Mouse (Mus musculus): ENCODE measurements around the gene Prss1. TPM values are rescaled to one million over a fixed set of nuclear protein-coding genes. Genes with fewer than 3 reads are reported as not detected.
"Not testable (repeated sequence)": the region's sequence is repeated elsewhere in the genome, so short reads cannot be mapped to it uniquely, and the experiment has no call there.

Prss1 gene
- not detected in 2 replicates for polyA plus RNA-seq (2016; fragmentation: Nextera tagmentation; extraction: Ambion mirVana)

GRCm38 (mm10) chr6:41458632-41459031 is at the start of gene Prss1:
Gene Prss1, plus strand, starts transcription at chr6:41458932.
- not testable (repeated sequence) for ATAC-seq (ENCODE audit: low FRiP score, low read depth); H3K27me3 ChIP-seq (replicated peaks); H3K4me2 ChIP-seq (replicated peaks); H3K36me3 ChIP-seq; H3K27ac ChIP-seq; H3K4me1 ChIP-seq; H3K9ac ChIP-seq; H3K9me3 ChIP-seq; H3K4me3 ChIP-seq

- not testable (repeated sequence) for ATAC-seq (ENCODE audit: low FRiP score, low read depth); H3K4me1 ChIP-seq; H3K9me3 ChIP-seq; H3K4me3 ChIP-seq; H3K4me2 ChIP-seq (replicated peaks); H3K36me3 ChIP-seq; H3K27me3 ChIP-seq (replicated peaks); H3K27ac ChIP-seq; H3K9ac ChIP-seq
- WGBS = 85% methylated on average over 2 of the region's 2 CpGs
Observed at GRCm38 (mm10) chr6:41442261-41442660, 16.5 kb upstream of the Prss1 start.

GRCm38 (mm10) chr6:41446045-41446444 is 12.7 kb upstream of the Prss1 start, which contains the start of gene Gm10334:
Gene Gm10334, minus strand, starts transcription at chr6:41446145.
- H3K27me3 ChIP-seq (replicated peaks); H3K9me3 ChIP-seq; ATAC-seq (ENCODE audit: low FRiP score, low read depth); H3K27ac ChIP-seq; H3K4me2 ChIP-seq (replicated peaks); H3K4me3 ChIP-seq; H3K9ac ChIP-seq; H3K36me3 ChIP-seq; H3K4me1 ChIP-seq: not testable (repeated sequence)

- Histone ChIP-seq H3K27me3 (replicated peaks) (no peaks in the 10 kb centered on the region), H3K27ac (no peak overlapping the region)
- WGBS = 87% methylated on average over 3 of the region's 3 CpGs
Observed at GRCm38 (mm10) chr6:41499374-41499773, 40.6 kb downstream of the Prss1 start.

GRCm38 (mm10) chr6:41504915-41505314 is 46.2 kb downstream of the Prss1 start:
- H3K9ac ChIP-seq = no peak overlapping the region
- WGBS = 90% methylated on average over 2 of the region's 2 CpGs

More at GRCm38 (mm10) chr6:41499374-41499773, 40.6 kb downstream of the Prss1 start:
- no peak overlapping the region for H3K4me3 ChIP-seq
- H3K36me3 ChIP-seq = no peaks in the 10 kb centered on the region
- ATAC-seq (ENCODE audit: low FRiP score, low read depth) = no peak
- H3K4me2 ChIP-seq (replicated peaks) = no peak overlapping the region
- H3K4me1 ChIP-seq = no peaks in the 10 kb centered on the region
- no peaks in the 10 kb centered on the region for H3K9me3 ChIP-seq
- H3K9ac ChIP-seq = no peak overlapping the region

GRCm38 (mm10) chr6:41505323-41505722 is 46.6 kb downstream of the Prss1 start:
- WGBS = 85% methylated on average over 6 of the region's 6 CpGs
- Histone ChIP-seq H3K9ac (no peak overlapping the region), H3K27ac (no peak overlapping the region), H3K27me3 (replicated peaks) (no peaks in the 10 kb centered on the region), H3K9me3 (no peaks in the 10 kb centered on the region), H3K4me3 (no peak overlapping the region), H3K4me2 (replicated peaks) (no peak overlapping the region), H3K36me3 (no peaks in the 10 kb centered on the region), H3K4me1 (no peaks in the 10 kb centered on the region)
- no peak for ATAC-seq (ENCODE audit: low FRiP score, low read depth)

More at GRCm38 (mm10) chr6:41504915-41505314, 46.2 kb downstream of the Prss1 start:
- no peak overlapping the region for H3K4me2 ChIP-seq (replicated peaks)
- no peak for ATAC-seq (ENCODE audit: low FRiP score, low read depth)
- no peaks in the 10 kb centered on the region for H3K27me3 ChIP-seq (replicated peaks)
- no peak overlapping the region for H3K4me3 ChIP-seq
- H3K27ac ChIP-seq = no peak overlapping the region
- no peaks in the 10 kb centered on the region for H3K36me3 ChIP-seq
- H3K4me1 ChIP-seq = no peaks in the 10 kb centered on the region
- no peaks in the 10 kb centered on the region for H3K9me3 ChIP-seq

Other genes starting within 250 kb of the Prss1 start
- gene Try4, start 156.7 kb upstream of the Prss1 start, polyA plus RNA-seq (2016; fragmentation: Nextera tagmentation; extraction: Ambion mirVana) = not detected in 2 replicates
- 0.96 TPM in 1 of 2 replicates, not detected in the other for gene Try5, start 142.1 kb upstream of the Prss1 start, polyA plus RNA-seq (2016; fragmentation: Nextera tagmentation; extraction: Ambion mirVana)
- gene Try10, start 104.8 kb upstream of the Prss1 start, polyA plus RNA-seq (2016; fragmentation: Nextera tagmentation; extraction: Ambion mirVana) = not detected in 2 replicates
- not detected in 2 replicates for gene Prss3, start 81.3 kb upstream of the Prss1 start, polyA plus RNA-seq (2016; fragmentation: Nextera tagmentation; extraction: Ambion mirVana)
- gene Gm5771, start 66.6 kb upstream of the Prss1 start, polyA plus RNA-seq (2016; fragmentation: Nextera tagmentation; extraction: Ambion mirVana) = not detected in 2 replicates
- gene Gm10334, start 12.8 kb upstream of the Prss1 start, polyA plus RNA-seq (2016; fragmentation: Nextera tagmentation; extraction: Ambion mirVana) = not detected in 2 replicates
- not detected in 2 replicates for gene Prss2, start 62.9 kb downstream of the Prss1 start, polyA plus RNA-seq (2016; fragmentation: Nextera tagmentation; extraction: Ambion mirVana)
- 22.7 and 23.6 TPM in 2 replicates for gene Ephb6, start 146.6 kb downstream of the Prss1 start, polyA plus RNA-seq (2016; fragmentation: Nextera tagmentation; extraction: Ambion mirVana)
- 0.49 and 0.57 TPM in 2 replicates for gene Trpv6, start 177.5 kb downstream of the Prss1 start, polyA plus RNA-seq (2016; fragmentation: Nextera tagmentation; extraction: Ambion mirVana)
- gene Trpv5, start 221.8 kb downstream of the Prss1 start, polyA plus RNA-seq (2016; fragmentation: Nextera tagmentation; extraction: Ambion mirVana) = not detected in 2 replicates
- gene Llcfc1, start 225.5 kb downstream of the Prss1 start, polyA plus RNA-seq (2016; fragmentation: Nextera tagmentation; extraction: Ambion mirVana) = not detected in 2 replicates
- gene Kel, start 245.4 kb downstream of the Prss1 start, polyA plus RNA-seq (2016; fragmentation: Nextera tagmentation; extraction: Ambion mirVana) = 6.5 and 7.6 TPM in 2 replicates